Mouse (Mus musculus): Measurements from ENCODE around the gene Slc26a6. TPM values are rescaled to one million over a fixed set of nuclear protein-coding genes. Genes with fewer than 3 reads are reported as not detected.

Slc26a6 gene
- total and polyA plus RNA-seq, 2 experiments from 2014 or later = 20.0 to 31.8 TPM

GRCm38 (mm10) chr9:108832390-108833108 is 20.5 kb upstream of the Slc26a6 start:
- ATAC-seq = peak; percentile 91
- TF ChIP-seq CTCF (IDR thresholded peaks at IDR 0.05; ENCODE audit: low read depth) = 0 out of 2 replicates have a peak, but pooled peaks have one; percentile 1
- H3K27me3 ChIP-seq (ENCODE audit: insufficient read depth, low read length) = no peaks in the 10 kb centered on the region; the same call in 1 of the 2 replicates
- H3K36me3 ChIP-seq (ENCODE audit: insufficient read depth, low read length) = peaks cover 49% of the 10 kb centered on the region
- peak overlapping the region; percentile 31 for H3K4me3 ChIP-seq (ENCODE audit: low read length)
- H3K9me3 ChIP-seq (ENCODE audit: low read length) = no peaks in the 10 kb centered on the region
- H3K4me2 ChIP-seq (ENCODE audit: low read depth, low read length) = peak overlapping the region; percentile 68
- H3K9ac ChIP-seq (replicated peaks; ENCODE audit: low read length) = no peak overlapping the region
- peak; percentile 90 for DNase-seq (ENCODE audit: low spot score)
- WGBS = 7% methylated on average over 46 of the region's 46 CpGs
- peaks cover 25% of the 10 kb centered on the region for H3K4me1 ChIP-seq (ENCODE audit: insufficient read depth, low read length)
- H3K27ac ChIP-seq = no peak overlapping the region

DNA sequence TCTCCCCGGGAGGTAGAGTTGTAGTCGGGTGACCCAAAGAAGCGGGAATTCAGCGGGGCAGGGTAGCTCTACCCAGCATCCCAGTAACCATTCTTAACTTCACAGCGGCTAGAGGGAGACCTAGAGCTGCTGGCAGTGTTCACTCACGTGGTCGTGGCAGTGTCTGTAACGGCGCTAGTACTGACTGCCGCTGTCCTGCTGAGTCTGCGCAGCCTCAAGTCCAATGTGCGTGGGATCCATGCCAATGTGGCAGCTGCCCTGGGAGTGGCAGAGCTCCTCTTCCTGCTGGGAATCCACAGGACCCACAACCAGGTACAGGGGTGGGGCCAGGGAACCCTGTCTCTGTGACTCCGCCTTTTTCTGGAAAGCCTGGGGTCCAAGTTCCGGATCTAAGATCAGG is 10.1 kb upstream of the Slc26a6 start:
- no peak overlapping the region for H3K9ac ChIP-seq (replicated peaks; ENCODE audit: low read length)
- H3K4me2 ChIP-seq (ENCODE audit: low read depth, low read length) = no peak overlapping the region
- ATAC-seq (peak; percentile 63), DNase-seq (ENCODE audit: low spot score) (peak; percentile 79)
- no peaks in the 10 kb centered on the region for H3K4me1 ChIP-seq (ENCODE audit: insufficient read depth, low read length)
- H3K36me3 ChIP-seq (ENCODE audit: insufficient read depth, low read length) = peaks cover 48% of the 10 kb centered on the region
- H3K4me3 ChIP-seq (ENCODE audit: low read length) = no peak overlapping the region
- H3K27ac ChIP-seq = no peak overlapping the region
- peak; percentile 64 for TF ChIP-seq CTCF (IDR thresholded peaks at IDR 0.05; ENCODE audit: low read depth)
- no peaks in the 10 kb centered on the region for H3K27me3 ChIP-seq (ENCODE audit: insufficient read depth, low read length)
- WGBS = 25% methylated on average over 14 of the region's 14 CpGs
- H3K9me3 ChIP-seq (ENCODE audit: low read length) = no peaks in the 10 kb centered on the region

GRCm38 (mm10) chr9:108845390-108845789 is 7.7 kb upstream of the Slc26a6 start:
- ATAC-seq = no peak

GRCm38 (mm10) chr9:108847374-108847773 is 5.7 kb upstream of the Slc26a6 start:
- 82% methylated on average over 4 of the region's 4 CpGs for WGBS
- TF ChIP-seq CTCF (IDR thresholded peaks at IDR 0.05; ENCODE audit: low read depth) = no peak
- no peak overlapping the region for H3K4me3 ChIP-seq (ENCODE audit: low read length)
- no peaks in the 10 kb centered on the region for H3K27me3 ChIP-seq (ENCODE audit: insufficient read depth, low read length)
- H3K4me1 ChIP-seq (ENCODE audit: insufficient read depth, low read length) = no peaks in the 10 kb centered on the region
- no peak overlapping the region for H3K4me2 ChIP-seq (ENCODE audit: low read depth, low read length)
- H3K27ac ChIP-seq = no peak overlapping the region
- ATAC-seq (no peak), DNase-seq (ENCODE audit: low spot score) (no peak)
- no peak overlapping the region for H3K9ac ChIP-seq (replicated peaks; ENCODE audit: low read length)
- peaks cover 62% of the 10 kb centered on the region for H3K36me3 ChIP-seq (ENCODE audit: insufficient read depth, low read length)
- H3K9me3 ChIP-seq (ENCODE audit: low read length) = no peaks in the 10 kb centered on the region

More at GRCm38 (mm10) chr9:108845390-108845789, 7.7 kb upstream of the Slc26a6 start:
- Histone ChIP-seq H3K36me3 (ENCODE audit: insufficient read depth, low read length) (peaks cover 63% of the 10 kb centered on the region), H3K4me2 (ENCODE audit: low read depth, low read length) (no peak overlapping the region), H3K4me3 (ENCODE audit: low read length) (no peak overlapping the region), H3K9me3 (ENCODE audit: low read length) (no peaks in the 10 kb centered on the region), H3K27ac (no peak overlapping the region), H3K4me1 (ENCODE audit: insufficient read depth, low read length) (no peaks in the 10 kb centered on the region), H3K27me3 (ENCODE audit: insufficient read depth, low read length) (no peaks in the 10 kb centered on the region), H3K9ac (replicated peaks; ENCODE audit: low read length) (no peak overlapping the region)
- WGBS = 71% methylated on average over 5 of the region's 5 CpGs
- TF ChIP-seq CTCF (IDR thresholded peaks at IDR 0.05; ENCODE audit: low read depth) = no peak
- no peak for DNase-seq (ENCODE audit: low spot score)

DNA sequence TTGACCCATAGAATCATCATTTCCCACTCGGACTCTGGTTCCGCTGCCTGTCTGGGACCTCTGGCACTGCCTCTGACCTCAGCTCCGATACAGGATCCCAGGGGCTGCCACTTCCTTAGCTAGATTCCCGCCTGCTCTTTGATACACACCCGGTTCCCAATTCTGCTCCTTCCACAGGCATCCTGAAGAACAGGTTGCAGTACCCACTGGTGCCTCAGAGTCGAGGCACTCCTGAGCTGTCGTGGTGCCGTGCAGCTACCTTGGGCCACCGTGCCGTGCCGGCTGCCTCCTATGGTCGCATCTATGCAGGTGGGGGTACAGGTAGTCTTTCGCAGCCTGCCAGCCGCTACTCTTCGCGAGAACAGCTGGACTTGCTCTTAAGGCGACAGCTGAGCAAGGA is 4.7 kb upstream of the Slc26a6 start:
- WGBS = 81% methylated on average over 17 of the region's 17 CpGs
- Histone ChIP-seq H3K9ac (replicated peaks; ENCODE audit: low read length) (no peak overlapping the region), H3K9me3 (ENCODE audit: low read length) (no peaks in the 10 kb centered on the region), H3K36me3 (ENCODE audit: insufficient read depth, low read length) (peaks cover 62% of the 10 kb centered on the region), H3K27ac (no peak overlapping the region), H3K4me1 (ENCODE audit: insufficient read depth, low read length) (no peaks in the 10 kb centered on the region), H3K27me3 (ENCODE audit: insufficient read depth, low read length) (no peaks in the 10 kb centered on the region), H3K4me3 (ENCODE audit: low read length) (no peak overlapping the region), H3K4me2 (ENCODE audit: low read depth, low read length) (no peak overlapping the region)
- TF ChIP-seq CTCF (IDR thresholded peaks at IDR 0.05; ENCODE audit: low read depth) = no peak
- no peak for DNase-seq (ENCODE audit: low spot score)
- no peak for ATAC-seq

GRCm38 (mm10) chr9:108853635-108854240 is 655 bp downstream of the Slc26a6 start:
- peak overlapping the region; percentile 66 for H3K4me3 ChIP-seq (ENCODE audit: low read length)
- H3K9me3 ChIP-seq (ENCODE audit: low read length) = no peaks in the 10 kb centered on the region
- no peaks in the 10 kb centered on the region for H3K27me3 ChIP-seq (ENCODE audit: insufficient read depth, low read length)
- DNase-seq (ENCODE audit: low spot score) (peak; percentile 98), ATAC-seq (peak; percentile 92)
- peaks cover 35% of the 10 kb centered on the region for H3K36me3 ChIP-seq (ENCODE audit: insufficient read depth, low read length)
- peak overlapping the region; percentile 69 for H3K4me2 ChIP-seq (ENCODE audit: low read depth, low read length)
- peak; percentile 69 for TF ChIP-seq CTCF (IDR thresholded peaks at IDR 0.05; ENCODE audit: low read depth)
- peak overlapping the region; percentile 84 for H3K27ac ChIP-seq
- 0 out of 2 replicates have a peak, but pooled peaks cover 8% of the 10 kb centered on the region for H3K4me1 ChIP-seq (ENCODE audit: insufficient read depth, low read length)
- 2% methylated on average over 25 of the region's 25 CpGs for WGBS
- peak overlapping the region; percentile 62 for H3K9ac ChIP-seq (replicated peaks; ENCODE audit: low read length)
